Mouse (Mus musculus): ENCODE measurements around the gene Nkx1-2.

- TF ChIP-seq CTCF (IDR thresholded peaks at IDR 0.05; ENCODE audit: borderline replicate concordance, extremely low read depth, insufficient read depth, insufficient read length): no peak
- no peak for TF ChIP-seq POLR2A (IDR thresholded peaks at IDR 0.05; ENCODE audit: borderline replicate concordance, extremely low read depth, insufficient read depth, insufficient read length, poor library complexity, severe bottlenecking)
Observed at GRCm38 (mm10) chr7:132644605-132645279, 45.3 kb upstream of the Nkx1-2 start.

Data from brain, embryonic 14.5 days (tissue).